Mouse (Mus musculus): ENCODE data around the gene 1700010I14Rik. TPM values are rescaled to one million over a fixed set of nuclear protein-coding genes. Genes with fewer than 3 reads are reported as not detected.
A peak's percentile ranks its signal among the peaks of the same experiment; 100 is the strongest.

The 1700010I14Rik gene
- polyA plus RNA-seq, 1 experiment from 2014 or later: 0.61 TPM

- peaks cover 6% of the 10 kb centered on the region for H3K27me3 ChIP-seq
- no peak overlapping the region for H3K27ac ChIP-seq
- WGBS: 19% methylated on average over 24 of the region's 24 CpGs
- no peak overlapping the region for H3K9ac ChIP-seq
- peak overlapping the region; percentile 24 for H3K4me2 ChIP-seq
- peak; percentile 63; the same call in 1 of the 2 replicates for ATAC-seq (ENCODE audit: insufficient number of reproducible peaks, low FRiP score, low TSS enrichment, low read depth)
- no peaks in the 10 kb centered on the region for H3K36me3 ChIP-seq
- H3K4me1 ChIP-seq: peaks cover 13% of the 10 kb centered on the region; the same call in 1 of the 2 replicates
- no peak overlapping the region for H3K4me3 ChIP-seq
- no peaks in the 10 kb centered on the region for H3K9me3 ChIP-seq
These were observed 43.4 kb downstream of the 1700010I14Rik start for GRCm38 (mm10) chr17:9031241-9032141.

- H3K4me2 ChIP-seq: 0 out of 2 replicates have a peak overlapping the region, but pooled peaks have one; percentile 24
- H3K9ac ChIP-seq: no peak overlapping the region
- no peak for ATAC-seq (ENCODE audit: insufficient number of reproducible peaks, low FRiP score, low TSS enrichment, low read depth)
- WGBS: 54% methylated on average over 6 of the region's 6 CpGs
- H3K4me1 ChIP-seq: peaks cover 13% of the 10 kb centered on the region; the same call in 1 of the 2 replicates
- H3K36me3 ChIP-seq: no peaks in the 10 kb centered on the region
- H3K27ac ChIP-seq: no peak overlapping the region
- H3K4me3 ChIP-seq: no peak overlapping the region
- H3K27me3 ChIP-seq: peaks cover 6% of the 10 kb centered on the region
- H3K9me3 ChIP-seq: no peaks in the 10 kb centered on the region
These were observed 44.4 kb downstream of the 1700010I14Rik start for GRCm38 (mm10) chr17:9032362-9033044.

DNA sequence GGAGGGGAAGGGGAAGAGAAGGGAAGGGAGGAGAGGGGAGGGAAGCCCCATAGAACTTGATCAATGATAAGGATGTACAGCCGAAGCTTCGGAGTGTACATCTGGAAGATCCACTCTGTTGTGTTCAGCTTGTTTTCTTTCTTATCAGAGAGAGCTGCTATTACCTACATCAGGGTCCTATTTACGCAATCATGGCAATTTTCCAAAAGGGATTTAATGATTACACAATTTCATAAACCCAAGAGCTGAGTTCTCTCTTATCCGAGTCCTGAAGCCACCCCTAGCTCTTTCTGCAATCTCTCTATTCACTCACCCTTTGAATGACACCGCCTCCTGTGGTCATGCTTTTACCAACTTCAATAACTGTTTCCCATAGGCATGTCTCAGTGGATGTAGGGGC, 45.4 kb downstream of the 1700010I14Rik start:
- Histone ChIP-seq H3K36me3 (no peaks in the 10 kb centered on the region), H3K27ac (no peak overlapping the region), H3K9ac (no peak overlapping the region), H3K4me3 (no peak overlapping the region), H3K27me3 (peaks cover 6% of the 10 kb centered on the region), H3K4me2 (no peak overlapping the region), H3K9me3 (no peaks in the 10 kb centered on the region), H3K4me1 (peaks cover 13% of the 10 kb centered on the region; the same call in 1 of the 2 replicates)
- no peak for ATAC-seq (ENCODE audit: insufficient number of reproducible peaks, low FRiP score, low TSS enrichment, low read depth)
- 78% methylated on average over 5 of the region's 5 CpGs for WGBS

DNA sequence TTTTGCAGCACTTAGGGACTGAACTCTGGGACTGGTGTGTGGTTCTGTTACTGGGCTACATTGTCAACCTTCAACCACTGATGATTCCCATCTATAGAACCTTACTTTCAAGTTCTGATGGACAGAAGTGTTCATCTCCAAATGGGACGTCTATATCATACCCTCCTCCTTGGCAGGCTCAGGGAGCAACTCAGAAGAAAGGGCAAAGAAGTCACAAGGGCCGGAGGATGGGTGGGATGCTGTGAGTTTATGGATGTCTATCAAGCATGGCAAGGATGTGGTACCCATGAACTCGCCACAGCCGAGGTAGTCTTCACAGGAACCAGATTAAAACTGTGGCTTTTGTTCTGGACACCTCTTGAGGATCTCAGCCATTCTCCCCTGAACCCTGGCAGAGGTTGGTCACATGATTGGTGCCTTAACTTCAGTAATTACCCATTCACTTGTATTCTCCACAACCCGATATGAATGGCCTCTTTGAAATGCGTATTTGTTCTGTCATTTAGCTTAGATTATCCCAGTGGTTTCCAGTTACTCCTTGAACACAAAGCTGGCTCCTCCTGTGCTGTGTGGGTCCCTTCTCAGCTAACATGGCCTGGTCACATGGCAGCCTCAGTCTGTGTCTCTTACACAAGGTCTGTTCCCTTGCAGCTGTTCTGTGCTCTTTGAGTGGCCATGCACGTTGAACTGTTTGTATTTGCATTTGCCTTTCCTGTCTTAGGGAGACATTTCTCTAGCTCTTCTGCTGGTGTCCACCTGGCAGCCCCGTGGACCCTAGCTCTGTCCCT, 47.6 kb downstream of the 1700010I14Rik start:
- Histone ChIP-seq H3K27ac (no peak overlapping the region), H3K4me2 (no peak overlapping the region), H3K4me1 (peaks cover 13% of the 10 kb centered on the region; the same call in 1 of the 2 replicates), H3K4me3 (no peak overlapping the region), H3K9ac (no peak overlapping the region), H3K9me3 (no peaks in the 10 kb centered on the region), H3K27me3 (peaks cover 6% of the 10 kb centered on the region), H3K36me3 (no peaks in the 10 kb centered on the region)
- ATAC-seq (ENCODE audit: insufficient number of reproducible peaks, low FRiP score, low TSS enrichment, low read depth): no peak
- WGBS: 74% methylated on average over 8 of the region's 8 CpGs

GRCm38 (mm10) chr17:9042723-9043122, 54.6 kb downstream of the 1700010I14Rik start:
- Histone ChIP-seq H3K36me3 (no peaks in the 10 kb centered on the region), H3K4me1 (no peaks in the 10 kb centered on the region), H3K9me3 (no peaks in the 10 kb centered on the region), H3K4me2 (no peak overlapping the region), H3K9ac (no peak overlapping the region), H3K4me3 (no peak overlapping the region), H3K27me3 (no peaks in the 10 kb centered on the region), H3K27ac (no peak overlapping the region)
- no peak for ATAC-seq (ENCODE audit: insufficient number of reproducible peaks, low FRiP score, low TSS enrichment, low read depth)
- WGBS: 36% methylated on average over 2 of the region's 2 CpGs

GRCm38 (mm10) chr17:9052441-9052980, 64.4 kb downstream of the 1700010I14Rik start:
- no peaks in the 10 kb centered on the region for H3K4me1 ChIP-seq
- no peaks in the 10 kb centered on the region for H3K27me3 ChIP-seq
- no peaks in the 10 kb centered on the region for H3K9me3 ChIP-seq
- no peak overlapping the region for H3K4me2 ChIP-seq
- ATAC-seq (ENCODE audit: insufficient number of reproducible peaks, low FRiP score, low TSS enrichment, low read depth): no peak
- no peak overlapping the region for H3K9ac ChIP-seq
- 73% methylated on average over 13 of the region's 13 CpGs for WGBS
- H3K27ac ChIP-seq: no peak overlapping the region
- no peak overlapping the region for H3K4me3 ChIP-seq
- H3K36me3 ChIP-seq: no peaks in the 10 kb centered on the region

DNA sequence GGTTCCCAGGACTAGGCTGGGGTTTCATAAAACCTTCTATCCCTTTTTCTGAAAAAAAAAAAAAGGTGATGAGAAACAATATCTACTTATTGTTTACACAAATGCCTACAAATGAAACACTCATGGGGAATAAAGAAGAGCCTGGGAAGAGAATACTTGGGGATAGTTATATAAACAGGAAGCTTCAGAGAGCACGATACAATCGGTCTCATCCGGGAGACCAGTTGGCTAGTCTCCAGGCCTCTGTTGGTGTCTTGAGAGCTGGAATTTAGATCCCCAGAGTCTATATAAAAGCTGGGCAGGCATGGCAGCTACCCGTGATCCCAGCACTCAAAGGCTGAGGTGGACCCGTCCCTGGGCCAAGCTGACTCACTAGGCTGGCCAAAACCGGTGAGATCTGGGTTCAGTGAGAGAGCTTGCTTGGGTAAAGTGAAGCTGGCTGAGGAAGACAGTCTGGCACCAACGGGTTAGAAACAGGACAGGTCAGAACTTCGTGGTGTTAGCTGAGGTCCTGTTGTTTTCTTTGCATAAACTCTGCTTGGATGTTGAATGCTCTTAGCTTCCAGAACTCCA, 71.3 kb downstream of the 1700010I14Rik start:
- Histone ChIP-seq H3K27me3 (no peaks in the 10 kb centered on the region), H3K4me2 (no peak overlapping the region), H3K9ac (no peak overlapping the region), H3K9me3 (no peaks in the 10 kb centered on the region), H3K4me3 (no peak overlapping the region), H3K4me1 (no peaks in the 10 kb centered on the region), H3K27ac (no peak overlapping the region), H3K36me3 (no peaks in the 10 kb centered on the region)
- 80% methylated on average over 8 of the region's 8 CpGs for WGBS
- no peak for ATAC-seq (ENCODE audit: insufficient number of reproducible peaks, low FRiP score, low TSS enrichment, low read depth)
